8 mouse cellular contexts compared by ENCODE assay signal in the genomic region with DNA sequence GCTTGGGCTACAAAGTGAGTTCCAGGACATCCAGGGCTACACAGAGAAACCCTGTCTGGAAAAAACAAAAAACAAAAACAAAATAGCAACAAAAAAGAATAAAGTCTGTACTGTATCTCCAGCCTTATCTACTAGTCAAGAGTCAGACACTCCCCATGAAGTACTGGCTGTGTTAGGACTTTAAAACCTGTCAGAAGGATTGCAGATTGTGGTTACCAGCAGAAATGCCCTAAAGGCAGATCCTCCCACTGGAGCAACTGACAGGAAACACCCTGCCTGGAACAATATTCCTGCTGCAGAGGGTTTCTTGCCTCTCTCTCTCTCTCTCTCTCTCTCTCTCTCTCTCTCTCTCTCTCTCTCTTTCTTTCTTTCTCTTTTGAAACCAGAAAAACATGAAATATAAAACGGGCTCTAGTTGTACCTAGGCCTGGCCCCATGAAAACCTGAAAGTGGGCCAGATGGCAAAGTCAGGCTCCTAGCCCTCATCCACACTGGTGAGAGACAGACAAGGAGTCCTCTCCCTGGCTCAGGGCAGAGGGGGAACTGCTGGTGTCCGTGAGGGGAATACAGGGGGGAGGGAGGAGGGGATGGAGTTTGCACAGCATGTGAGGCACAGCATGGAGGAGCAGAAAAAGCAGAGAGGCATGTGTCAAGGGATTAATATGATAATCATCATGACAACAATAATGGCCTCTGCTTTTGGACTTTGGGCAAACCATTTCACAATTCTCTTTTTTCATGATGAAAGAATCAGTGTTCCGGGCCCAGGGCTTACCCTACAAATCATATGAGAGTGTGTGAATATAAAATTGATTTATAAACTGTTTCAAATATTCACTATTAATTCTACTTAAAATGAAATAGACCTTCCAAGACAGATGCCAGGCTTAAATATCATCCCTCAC. TPM values are rescaled to one million over a fixed set of nuclear protein-coding genes. Genes with fewer than 3 reads are reported as not detected.
DNase-seq lines count a peak whose midpoint lies in the region; ATAC-seq lines count a peak whose summit lies in the region.

No protein-coding gene starts in this region.

- H3K9ac ChIP-seq in hindbrain, embryonic 16.5 days (ENCODE audit: low read depth, low read length), result no peak overlapping the region
- no peak overlapping the region for H3K9ac ChIP-seq in heart, embryonic 13.5 days
- H3K9ac ChIP-seq in midbrain, embryonic 11.5 days (ENCODE audit: low read length), result no peak overlapping the region

- H3K36me3 ChIP-seq in hindbrain, embryonic 10.5 days, result peaks cover 4% of the 10 kb centered on the region; the same call in 1 of the 2 replicates
- no peaks in the 10 kb centered on the region for H3K36me3 ChIP-seq in hindbrain, embryonic 16.5 days (ENCODE audit: control insufficient read depth, insufficient read depth, low read length)
- peaks cover 2% of the 10 kb centered on the region; the same call in 1 of the 2 replicates for H3K36me3 ChIP-seq in heart, embryonic 13.5 days
- no peaks in the 10 kb centered on the region for H3K36me3 ChIP-seq in midbrain, embryonic 11.5 days (ENCODE audit: control insufficient read depth, insufficient read depth, low read length)

- WGBS in hindbrain, embryonic 10.5 days, result 50% methylated on average over 3 of the region's 3 CpGs
- WGBS in hindbrain, embryonic 16.5 days, result 42% methylated on average over 3 of the region's 3 CpGs
- 48% methylated on average over 3 of the region's 3 CpGs for WGBS in heart, embryonic 13.5 days
- WGBS in midbrain, embryonic 11.5 days, result 51% methylated on average over 3 of the region's 3 CpGs

- no peak overlapping the region for H3K4me2 ChIP-seq in hindbrain, embryonic 16.5 days (ENCODE audit: low read length)
- no peak overlapping the region for H3K4me2 ChIP-seq in heart, embryonic 13.5 days
- no peak overlapping the region for H3K4me2 ChIP-seq in midbrain, embryonic 11.5 days

- intact Hi-C loops in left cerebral cortex, postnatal 36 days (cut with DNase I), result no loop called here

- H3K4me1 ChIP-seq in hindbrain, embryonic 10.5 days (replicated peaks), result peaks cover 26% of the 10 kb centered on the region
- H3K4me1 ChIP-seq in hindbrain, embryonic 16.5 days (ENCODE audit: control insufficient read depth, insufficient read depth, low read depth, low read length), result peaks cover 12% of the 10 kb centered on the region
- peaks cover 42% of the 10 kb centered on the region for H3K4me1 ChIP-seq in heart, embryonic 13.5 days
- H3K4me1 ChIP-seq in midbrain, embryonic 11.5 days (ENCODE audit: control insufficient read depth, insufficient read depth, low read length), result peaks cover 5% of the 10 kb centered on the region; the same call in 1 of the 2 replicates

- peaks cover 10% of the 10 kb centered on the region for H3K9me3 ChIP-seq in hindbrain, embryonic 10.5 days
- H3K9me3 ChIP-seq in hindbrain, embryonic 16.5 days (ENCODE audit: control insufficient read depth, low read length), result peaks cover 4% of the 10 kb centered on the region
- H3K9me3 ChIP-seq in heart, embryonic 13.5 days, result peaks cover 12% of the 10 kb centered on the region
- H3K9me3 ChIP-seq in midbrain, embryonic 11.5 days (ENCODE audit: control insufficient read depth, low read length), result peaks cover 5% of the 10 kb centered on the region; the same call in 1 of the 2 replicates

- no peaks in the 10 kb centered on the region for H3K27me3 ChIP-seq in hindbrain, embryonic 10.5 days (ENCODE audit: insufficient read depth, poor library complexity, severe bottlenecking)
- H3K27me3 ChIP-seq in hindbrain, embryonic 16.5 days (replicated peaks; ENCODE audit: control insufficient read depth, insufficient read depth, low read length), result no peaks in the 10 kb centered on the region
- H3K27me3 ChIP-seq in heart, embryonic 13.5 days (replicated peaks), result no peaks in the 10 kb centered on the region
- H3K27me3 ChIP-seq in midbrain, embryonic 11.5 days (ENCODE audit: control insufficient read depth, insufficient read depth, low read length), result no peaks in the 10 kb centered on the region

- peak overlapping the region; percentile 66 for H3K27ac ChIP-seq in hindbrain, embryonic 10.5 days
- H3K27ac ChIP-seq in hindbrain, embryonic 16.5 days (ENCODE audit: low read depth, low read length), result no peak overlapping the region
- H3K27ac ChIP-seq in heart, embryonic 13.5 days (replicated peaks), result peak overlapping the region; percentile 94
- H3K27ac ChIP-seq in midbrain, embryonic 11.5 days (ENCODE audit: low read depth, low read length), result no peak overlapping the region

- peak; percentile 9 for DNase-seq in hindbrain, embryonic 10.5 days (ENCODE audit: low spot score)
- peak; percentile 67 for DNase-seq in Muller cell, postnatal 12 days (ENCODE audit: inconsistent ontology term)
- DNase-seq in midbrain, embryonic 11.5 days (ENCODE audit: low spot score, missing footprints), result no peak
- no peak for DNase-seq in left cerebral cortex, postnatal 36 days (ENCODE audit: low spot score in 2 of 2)
- no peak for DNase-seq in frontal cortex, postnatal 10 days (ENCODE audit: low spot score in 2 of 2)
- DNase-seq in left cerebral cortex, adult 11 months (ENCODE audit: low spot score), result no peak

- no peak overlapping the region for H3K4me3 ChIP-seq in hindbrain, embryonic 10.5 days
- no peak overlapping the region for H3K4me3 ChIP-seq in hindbrain, embryonic 16.5 days (ENCODE audit: low read length)
- no peak overlapping the region for H3K4me3 ChIP-seq in heart, embryonic 13.5 days
- no peak overlapping the region for H3K4me3 ChIP-seq in midbrain, embryonic 11.5 days (ENCODE audit: low read depth, low read length)

- no peak for ATAC-seq in hindbrain, embryonic 16.5 days
- no peak for ATAC-seq in heart, embryonic 13.5 days (ENCODE audit: extremely low read depth, insufficient number of reproducible peaks, low FRiP score, low TSS enrichment)
- ATAC-seq in midbrain, embryonic 11.5 days (ENCODE audit: low FRiP score), result peak; percentile 50; the same call in 1 of the 2 replicates

RNA-seq across cellular contexts. Expression of a gene that starts 19.3 kb away (rescaled TPM):
- not detected in 2 replicates for polyA plus RNA-seq in hindbrain, embryonic 10.5 days (2016; fragmentation: Nextera tagmentation; extraction: Ambion mirVana)
- not detected in 2 replicates for polyA plus RNA-seq in hindbrain, embryonic 16.5 days (2015; fragmentation: Nextera tagmentation; extraction: Ambion mirVana)
- polyA plus RNA-seq in heart, embryonic 13.5 days (2015; fragmentation: Nextera tagmentation; extraction: Ambion mirVana), result not detected in 2 replicates
- not detected in 2 replicates for polyA plus RNA-seq in midbrain, embryonic 11.5 days (2014; fragmentation: Nextera tagmentation; extraction: Ambion mirVana)
- total RNA-seq in left cerebral cortex, postnatal 36 days (2021), result not detected

RNA-seq across cellular contexts. Expression of a gene that starts 25.6 kb away (rescaled TPM):
- polyA plus RNA-seq in hindbrain, embryonic 10.5 days (2016; fragmentation: Nextera tagmentation; extraction: Ambion mirVana), result 46.6 and 51.1 TPM in 2 replicates
- 30.0 and 31.2 TPM in 2 replicates for polyA plus RNA-seq in hindbrain, embryonic 16.5 days (2015; fragmentation: Nextera tagmentation; extraction: Ambion mirVana)
- polyA plus RNA-seq in heart, embryonic 13.5 days (2015; fragmentation: Nextera tagmentation; extraction: Ambion mirVana), result 30.5 and 31.0 TPM in 2 replicates
- 69.1 and 69.3 TPM in 2 replicates for polyA plus RNA-seq in midbrain, embryonic 11.5 days (2014; fragmentation: Nextera tagmentation; extraction: Ambion mirVana)
- 10 to 100 TPM; 50.0 to 54.8 TPM for total RNA-seq in left cerebral cortex, postnatal 36 days (2021)

Comparison
In these comparisons a context has a peak if more than half of its experiments do, and no peak if none do; other contexts are left out.
1. H3K27ac ChIP-seq: peak in hindbrain, embryonic 10.5 days (single experiment) and heart, embryonic 13.5 days (single experiment); none in hindbrain, embryonic 16.5 days (single experiment) and midbrain, embryonic 11.5 days (single experiment).
2. DNase-seq: peak in hindbrain, embryonic 10.5 days (single experiment) and Muller cell, postnatal 12 days (single experiment); none in midbrain, embryonic 11.5 days (single experiment), left cerebral cortex, postnatal 36 days (0 of 2), frontal cortex, postnatal 10 days (0 of 2) and left cerebral cortex, adult 11 months (single experiment).